Mouse (Mus musculus): ENCODE measurements around the gene Tab1. TPM values are rescaled to one million over a fixed set of nuclear protein-coding genes. Genes with fewer than 3 reads are reported as not detected.

Gene Tab1
- total RNA-seq, 1 experiment from 2014 or later = 26.7 TPM

DNA sequence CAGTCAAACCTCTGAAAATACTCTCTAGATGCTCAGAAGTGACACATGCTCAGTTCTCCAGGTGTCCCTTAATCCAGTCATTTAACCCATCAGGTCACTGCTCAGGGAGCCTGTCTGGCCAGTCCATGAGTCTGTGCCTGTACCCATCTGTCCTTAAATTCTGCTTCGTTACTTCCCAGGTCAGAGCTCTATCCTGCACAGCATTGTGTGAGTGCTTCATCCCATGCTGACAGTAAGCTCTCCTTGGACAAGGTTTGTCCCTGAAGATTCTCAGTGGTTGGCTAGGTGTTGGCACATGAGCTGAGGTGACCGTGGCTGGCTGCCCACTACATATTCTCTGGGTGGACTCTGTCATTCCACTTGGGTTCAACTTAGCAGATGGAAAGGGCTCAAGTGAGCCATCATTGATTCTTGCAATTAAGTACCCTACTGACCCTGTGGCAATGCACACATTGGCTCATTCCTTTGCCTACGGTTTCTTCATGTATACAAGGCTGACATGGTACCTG is 73.2 kb downstream of the Tab1 start:
- no peak for DNase-seq

DNA sequence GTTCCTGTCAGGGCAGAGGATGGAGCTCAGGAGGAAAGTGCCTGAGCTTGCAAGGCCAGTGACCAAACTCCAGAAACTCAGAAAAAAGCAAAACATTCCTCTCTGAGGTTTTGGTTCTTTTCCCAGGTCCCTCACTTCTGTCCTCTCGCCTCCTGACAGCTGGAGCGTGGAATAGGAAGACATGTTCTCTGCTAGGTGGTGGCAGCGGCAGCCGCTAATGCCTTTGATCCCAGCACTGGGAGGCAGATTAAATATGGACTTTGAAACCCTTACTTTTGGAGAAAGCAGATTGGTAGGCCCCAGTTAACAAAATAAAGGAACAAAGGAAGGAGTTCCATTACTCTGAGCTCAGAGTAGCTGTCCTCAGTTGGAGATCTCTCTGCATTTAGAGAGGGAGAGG is 75.5 kb downstream of the Tab1 start:
- no peak for DNase-seq

Other genes starting within 250 kb of the Tab1 start
- 17.5 and 25.0 TPM in 2 replicates for gene Apobec3, start 241.5 kb upstream of the Tab1 start, total RNA-seq (2021)
- 15.7 and 22.4 TPM in 2 replicates for gene Cbx7, start 162.0 kb upstream of the Tab1 start, total RNA-seq (2021)
- gene Pdgfb, start 118.2 kb upstream of the Tab1 start, total RNA-seq (2021) = 48.1 and 48.6 TPM in 2 replicates
- 22.2 and 27.6 TPM in 2 replicates for gene Syngr1, start 41.8 kb upstream of the Tab1 start, total RNA-seq (2021)
- gene Rpl3, start 41.3 kb upstream of the Tab1 start, total RNA-seq (2021) = 485 and 642 TPM in 2 replicates
- 5.9 and 7.4 TPM in 2 replicates for gene Mgat3, start 40.6 kb downstream of the Tab1 start, total RNA-seq (2021)
- gene Mief1, start 100.9 kb downstream of the Tab1 start, total RNA-seq (2021) = 40.2 and 50.5 TPM in 2 replicates
- 16.0 TPM in 1 of 2 replicates, not detected in the other for gene AC140267.1, start 102.7 kb downstream of the Tab1 start, total RNA-seq (2021)
- 194 and 214 TPM in 2 replicates for gene Atf4, start 122.1 kb downstream of the Tab1 start, total RNA-seq (2021)
- 36.2 and 37.9 TPM in 2 replicates for gene Rps19bp1, start 131.2 kb downstream of the Tab1 start, total RNA-seq (2021)
- 0.94 and 1.6 TPM in 2 replicates for gene Cacna1i, start 154.1 kb downstream of the Tab1 start, total RNA-seq (2021)

All from adrenal gland, postnatal 25 days (tissue).